Mouse (Mus musculus) left cerebral cortex, postnatal 14 days (tissue): ENCODE results near the gene Dab1. TPM values are rescaled to one million over a fixed set of nuclear protein-coding genes. Genes with fewer than 3 reads are reported as not detected.

Experiments used
- DNase-seq, 2 experiments: peaks; one replicate each; pipeline ENCODE4 v3.0.0; 2021 to 2022; ENCODE audit warnings: low spot score in 2 of 2, mixed read lengths in 1 of 2
- intact Hi-C: fragments of 180-260 bp; cut with DNase I; formaldehyde crosslinking; loops from one replicate; pipeline ENCODE4 v1.15.1; 2025
- total RNA-seq, 2 experiments: library from RNA; stranded (reverse); gene quantifications; 2 replicates each; pipeline ENCODE4 v1.2.3; 2021

The Dab1 gene
- total RNA-seq, 2 experiments from 2014 or later: 92.3 to 101 TPM

- peak; percentile 27 to 37 for DNase-seq
- intact Hi-C loops: no loop called here
Measured at GRCm38 (mm10) chr4:103783561-103784247, 164.5 kb downstream of the Dab1 start.

DNA sequence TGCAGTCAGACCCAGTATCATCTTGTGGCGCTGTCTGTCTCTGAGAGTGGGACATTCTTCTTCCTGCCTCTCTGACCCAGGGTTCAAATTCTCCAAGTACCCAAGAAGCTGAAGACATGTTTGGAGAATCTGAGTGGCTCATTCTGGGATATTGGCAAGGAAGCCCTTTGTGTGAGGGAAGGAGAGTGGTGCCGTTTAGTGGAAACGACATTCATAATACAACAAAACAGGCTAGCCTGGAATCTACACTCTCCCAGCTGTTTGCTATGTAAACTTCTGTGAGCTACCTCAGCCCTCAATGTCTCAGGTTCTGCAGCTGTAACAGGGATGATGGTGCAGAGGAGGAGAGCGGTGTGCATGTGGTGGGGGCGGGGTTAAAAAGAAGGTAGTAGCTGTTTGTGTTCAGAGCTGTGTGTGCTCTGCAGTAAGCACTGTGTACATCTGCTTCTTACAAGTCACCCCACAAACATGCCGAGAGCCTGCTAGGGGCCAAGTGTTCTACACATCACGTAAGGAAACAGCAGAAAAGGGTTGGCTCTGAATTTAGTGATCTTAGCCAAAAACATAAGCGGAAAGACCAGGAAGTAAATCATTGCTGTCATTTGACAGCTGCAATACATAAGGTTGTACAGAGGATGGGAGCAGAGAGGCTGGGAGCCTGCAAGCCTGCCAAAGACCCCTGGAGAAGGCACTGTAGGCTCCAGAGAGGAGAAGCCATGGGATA lies 174.6 kb downstream of the Dab1 start:
- peak in 1 of 2 experiments; percentile 34 for DNase-seq
- intact Hi-C loops: no loop called here

GRCm38 (mm10) chr4:103796416-103796815 lies 177.3 kb downstream of the Dab1 start:
- intact Hi-C loops: no loop called here
- peak; percentile 40 to 71 for DNase-seq

DNA sequence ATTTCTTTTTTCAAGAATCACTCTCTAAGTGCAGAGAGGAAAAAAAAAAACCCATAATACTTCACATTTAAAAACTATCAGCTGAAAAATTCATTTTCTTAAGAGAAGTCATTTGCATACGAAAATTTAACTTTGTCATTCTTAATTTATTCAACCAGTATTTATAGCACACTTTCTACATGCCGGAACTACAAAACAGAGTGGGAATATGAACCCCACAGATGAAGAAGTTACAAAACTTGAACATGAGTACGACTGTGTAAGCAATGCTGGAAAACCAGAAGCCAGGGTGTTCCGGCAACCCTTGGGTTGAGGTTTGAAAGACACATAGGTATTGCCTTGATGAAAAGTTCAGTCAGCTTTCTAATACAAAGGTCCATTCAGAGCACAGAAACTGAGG lies 183.3 kb downstream of the Dab1 start:
- peak in 1 of 2 experiments; percentile 22 for DNase-seq
- intact Hi-C loops: no loop called here

DNA sequence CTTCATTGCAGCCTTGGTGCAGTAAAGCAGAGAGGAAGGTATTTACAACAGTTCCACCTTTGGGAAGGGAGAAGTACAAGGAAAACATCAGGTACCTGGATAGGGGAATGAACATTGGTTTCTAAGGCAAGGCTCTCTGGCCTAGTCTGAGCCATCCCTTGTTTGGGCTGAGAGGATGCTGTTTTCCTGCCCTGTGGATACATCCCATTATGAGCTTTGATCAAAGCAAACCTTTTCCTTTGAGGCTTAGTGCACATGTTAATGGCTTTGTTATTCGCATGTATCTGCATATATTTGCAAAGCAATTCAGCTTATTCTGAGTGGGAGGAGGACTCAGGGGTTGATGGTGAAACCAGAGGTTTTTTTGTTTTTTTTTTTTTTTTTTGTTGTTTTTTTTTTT lies 185.3 kb downstream of the Dab1 start:
- intact Hi-C loops: no loop called here
- no peak for DNase-seq

GRCm38 (mm10) chr4:103822669-103823068 lies 203.5 kb downstream of the Dab1 start:
- DNase-seq: no peak
- intact Hi-C loops: no loop called here

- no peak for DNase-seq
- intact Hi-C loops: no loop called here
Measured at GRCm38 (mm10) chr4:103838377-103838776, 219.2 kb downstream of the Dab1 start.

GRCm38 (mm10) chr4:103839541-103839940 lies 220.4 kb downstream of the Dab1 start:
- intact Hi-C loops: no loop called here
- DNase-seq: no peak

GRCm38 (mm10) chr4:103841126-103841525 lies 222.0 kb downstream of the Dab1 start:
- intact Hi-C loops: no loop called here
- no peak for DNase-seq

GRCm38 (mm10) chr4:103844635-103845034 lies 225.5 kb downstream of the Dab1 start:
- DNase-seq: no peak
- intact Hi-C loops: no loop called here

DNA sequence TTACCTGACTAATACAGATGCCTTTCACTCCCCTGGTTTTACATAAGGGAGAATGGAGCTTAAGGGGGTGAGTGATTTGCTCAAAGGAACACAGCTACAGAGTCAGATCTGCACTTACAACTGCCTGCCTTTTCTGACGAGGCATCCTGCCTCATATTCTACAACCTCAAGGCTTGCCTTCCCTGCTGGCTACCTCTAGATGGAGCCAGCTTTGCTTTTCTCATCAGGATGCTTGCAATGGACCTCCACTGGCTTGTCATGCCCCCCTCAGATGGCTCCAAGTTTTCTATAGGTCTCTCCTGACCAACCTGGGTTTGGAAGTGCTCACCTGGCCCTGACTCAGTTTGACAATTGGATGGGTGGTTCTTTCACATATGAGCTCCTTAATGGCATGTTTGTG lies 238.0 kb downstream of the Dab1 start:
- DNase-seq: peak; percentile 15 to 27
- intact Hi-C loops: no loop called here

DNA sequence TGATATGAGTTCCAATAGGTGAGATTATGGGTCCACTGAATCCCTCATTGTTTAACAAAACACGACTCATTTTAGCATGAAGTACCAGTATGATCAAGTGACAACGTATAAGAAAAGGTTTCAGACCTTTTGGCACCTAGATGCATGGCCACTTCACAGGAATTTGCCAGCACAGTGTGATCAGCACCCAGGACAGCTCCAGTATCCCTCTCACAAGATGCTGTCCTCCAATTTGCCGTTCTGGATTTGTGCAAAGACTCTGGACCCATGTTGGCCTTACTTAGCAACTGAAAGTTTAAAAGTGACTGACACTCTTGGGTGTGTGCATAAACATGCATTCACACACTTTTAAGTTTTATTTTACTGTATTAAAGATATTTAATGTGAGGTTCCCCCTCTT lies 256.4 kb downstream of the Dab1 start:
- intact Hi-C loops: no loop called here
- no peak for DNase-seq

DNA sequence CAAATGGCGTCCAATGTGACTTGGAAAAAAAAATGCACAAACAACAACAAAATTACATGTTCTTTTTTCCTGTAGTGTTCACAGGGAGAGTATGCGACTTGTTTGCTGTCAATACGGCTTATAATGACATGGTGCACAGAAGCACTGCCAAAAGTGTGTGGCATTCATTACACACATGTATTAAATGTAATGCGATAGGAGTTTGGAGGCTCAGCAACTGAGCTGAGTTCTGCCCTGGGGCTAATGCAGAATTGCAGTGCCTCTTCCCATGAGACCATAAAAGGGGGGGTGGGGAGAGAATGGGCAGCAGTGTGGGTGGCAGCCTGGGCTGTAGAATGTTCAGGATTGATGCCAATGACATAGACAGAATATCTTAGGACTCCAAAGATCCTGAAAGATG lies 259.7 kb downstream of the Dab1 start:
- no peak for DNase-seq
- intact Hi-C loops: no loop called here

GRCm38 (mm10) chr4:103881641-103882040 lies 262.5 kb downstream of the Dab1 start:
- intact Hi-C loops: no loop called here
- DNase-seq: peak; percentile 57 to 63

DNA sequence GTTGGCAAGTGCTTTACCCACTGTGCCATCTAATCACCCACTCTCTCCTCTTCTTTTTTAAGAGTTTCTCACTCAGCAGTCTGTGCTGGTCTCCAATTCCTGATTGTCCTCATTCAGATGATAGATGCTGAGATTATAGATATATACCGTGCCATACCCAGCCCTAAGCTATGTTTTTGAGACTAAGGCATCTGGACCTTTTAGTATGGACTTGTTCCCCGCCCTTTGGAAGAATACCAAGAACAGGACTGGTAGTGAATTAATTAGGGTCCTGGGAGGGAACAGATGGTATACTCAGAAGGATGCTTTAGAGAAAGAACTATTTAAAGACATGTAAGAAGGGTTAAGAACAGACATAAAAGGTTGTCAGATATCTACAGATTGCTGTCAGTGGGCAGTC lies 268.9 kb downstream of the Dab1 start:
- intact Hi-C loops: no loop called here
- no peak for DNase-seq

GRCm38 (mm10) chr4:103889110-103889509 lies 270.0 kb downstream of the Dab1 start:
- intact Hi-C loops: no loop called here
- DNase-seq: no peak

DNA sequence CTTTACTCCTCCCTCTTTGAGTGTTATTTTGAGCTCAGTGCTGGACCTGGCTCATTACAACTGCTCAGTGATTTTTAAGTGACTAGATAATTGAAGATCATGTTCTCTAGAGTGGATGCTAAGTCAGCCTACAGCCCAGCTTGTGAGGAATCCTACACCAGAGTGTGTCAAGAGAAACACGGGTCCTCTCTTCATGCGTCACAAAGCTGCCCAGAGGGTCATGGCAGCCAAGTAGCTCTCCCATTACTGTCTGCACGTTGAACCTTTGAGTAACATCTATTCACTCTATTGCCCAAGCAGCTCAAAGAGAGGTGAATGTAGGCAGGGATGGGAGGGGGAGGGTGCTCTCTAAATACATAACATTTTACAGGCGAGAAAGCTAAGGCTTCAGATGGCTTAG lies 277.6 kb downstream of the Dab1 start:
- intact Hi-C loops: loop anchor here (10.0 kb wide), 1 partner anchor 272 kb away; no protein-coding TSS in a partner anchor
- DNase-seq: peak in 1 of 2 experiments; percentile 21

GRCm38 (mm10) chr4:103897702-103898101 lies 278.5 kb downstream of the Dab1 start:
- intact Hi-C loops: loop anchor here (10.0 kb wide), 1 partner anchor 273 kb away; no protein-coding TSS in a partner anchor
- DNase-seq: no peak

GRCm38 (mm10) chr4:103911441-103911840 lies 292.3 kb downstream of the Dab1 start:
- DNase-seq: no peak
- intact Hi-C loops: no loop called here

- intact Hi-C loops: no loop called here
- DNase-seq: no peak
Measured at GRCm38 (mm10) chr4:103912071-103912470, 292.9 kb downstream of the Dab1 start.

GRCm38 (mm10) chr4:103922431-103922931 lies 303.3 kb downstream of the Dab1 start:
- intact Hi-C loops: no loop called here
- no peak for DNase-seq
